Mouse (Mus musculus) cortical plate, adult 2 months (tissue): Measurements from ENCODE around the gene Chmp3.

Source experiments
- CTCF ChIP-seq: fragments of 200-500 bp; IDR thresholded peaks from 2 replicates; pipeline ENCODE4 v1.5.1; 2011; ENCODE audit warnings: mild to moderate bottlenecking, control low read depth, low read length; ENCODE audit not compliant: insufficient read depth; ENCODE audit errors: extremely low read depth
- POLR2A ChIP-seq: fragments of 200-500 bp; IDR thresholded peaks from 2 replicates; pipeline ENCODE4 v1.6.1; 2011; ENCODE audit warnings: mild to moderate bottlenecking, low read length, control low read depth; ENCODE audit not compliant: insufficient read depth; ENCODE audit errors: extremely low read depth

- TF ChIP-seq POLR2A (no peak), CTCF (no peak)
These were observed 49.1 kb upstream of the Chmp3 start for GRCm38 (mm10) chr6:71494341-71495020.
